Mouse (Mus musculus): ENCODE measurements at regions not wholly inside any gene's neighbourhood (a gene's known extent, or its start where the extent isn't known, plus 50 kb on each side); places are given as distances from the start of the nearest gene placed in this dataset.

GRCm38 (mm10) chr12:36880724-36881123 is 227.6 kb upstream of the Meox2 start:
- no peak for TF ChIP-seq EP300 (IDR thresholded peaks at IDR 0.05; ENCODE audit: low read depth)
- no peak for TF ChIP-seq CTCF (IDR thresholded peaks at IDR 0.05; ENCODE audit: low read depth)

All from liver, postnatal 0 days (tissue).